Mouse (Mus musculus): ENCODE results near the gene Rer1. TPM values are rescaled to one million over a fixed set of nuclear protein-coding genes. Genes with fewer than 3 reads are reported as not detected.

The Rer1 gene
- 66.9 and 67.5 TPM in 2 replicates for polyA plus RNA-seq (2012; rRNA removed)

GRCm38 (mm10) chr4:155086108-155087024 is at the start of gene Rer1, which contains the start of gene Morn1:
Rer1 (minus strand) TSS chr4:155086382.
Morn1 (plus strand) TSS chr4:155086577.

GRCm38 (mm10) chr4:155066834-155067522 is 19.2 kb downstream of the Rer1 start, which contains the start of gene Pex10:
Pex10 (plus strand) TSS chr4:155067016.

GRCm38 (mm10) chr4:155056724-155057123 is 29.5 kb downstream of the Rer1 start, which contains the start of gene Plch2:
Plch2 (minus strand) TSS chr4:155056784.

Other genes with a start within 250 kb of the Rer1 start
- gene Ttc34, start 248.9 kb downstream of the Rer1 start, polyA plus RNA-seq (2012; rRNA removed): not detected in 2 replicates
- 0.90 and 1.1 TPM in 2 replicates for gene Mmel1, start 216.8 kb downstream of the Rer1 start, polyA plus RNA-seq (2012; rRNA removed)
- gene Fam213b, start 187.2 kb downstream of the Rer1 start, polyA plus RNA-seq (2012; rRNA removed): 5.9 and 6.3 TPM in 2 replicates
- gene Tnfrsf14, start 157.8 kb downstream of the Rer1 start, polyA plus RNA-seq (2012; rRNA removed): 67.9 and 70.6 TPM in 2 replicates
- gene Hes5, start 125.5 kb downstream of the Rer1 start, polyA plus RNA-seq (2012; rRNA removed): 0.08 and 0.31 TPM in 2 replicates
- gene Pank4, start 122.3 kb downstream of the Rer1 start, polyA plus RNA-seq (2012; rRNA removed): 22.7 and 25.5 TPM in 2 replicates
- 0.06 and 0.07 TPM in 2 replicates for gene Plch2, start 29.6 kb downstream of the Rer1 start, polyA plus RNA-seq (2012; rRNA removed)
- gene Pex10, start 19.4 kb downstream of the Rer1 start, polyA plus RNA-seq (2012; rRNA removed): 8.0 and 8.6 TPM in 2 replicates
- 2.4 and 2.6 TPM in 2 replicates for gene Morn1, start 195 bp upstream of the Rer1 start, polyA plus RNA-seq (2012; rRNA removed)
- 5.6 and 7.3 TPM in 2 replicates for gene Ski, start 136.2 kb upstream of the Rer1 start, polyA plus RNA-seq (2012; rRNA removed)
- gene Faap20, start 163.4 kb upstream of the Rer1 start, polyA plus RNA-seq (2012; rRNA removed): 16.1 and 16.8 TPM in 2 replicates